Mouse (Mus musculus) brain, embryonic 18.5 days (tissue): ENCODE data around the gene Pdgfa.

Experiments used
- DNase-seq: peaks from one replicate; pipeline ENCODE4 v3.0.0-alpha.2; 2012; ENCODE audit warnings: low read depth, low spot score

Pdgfa gene

DNA sequence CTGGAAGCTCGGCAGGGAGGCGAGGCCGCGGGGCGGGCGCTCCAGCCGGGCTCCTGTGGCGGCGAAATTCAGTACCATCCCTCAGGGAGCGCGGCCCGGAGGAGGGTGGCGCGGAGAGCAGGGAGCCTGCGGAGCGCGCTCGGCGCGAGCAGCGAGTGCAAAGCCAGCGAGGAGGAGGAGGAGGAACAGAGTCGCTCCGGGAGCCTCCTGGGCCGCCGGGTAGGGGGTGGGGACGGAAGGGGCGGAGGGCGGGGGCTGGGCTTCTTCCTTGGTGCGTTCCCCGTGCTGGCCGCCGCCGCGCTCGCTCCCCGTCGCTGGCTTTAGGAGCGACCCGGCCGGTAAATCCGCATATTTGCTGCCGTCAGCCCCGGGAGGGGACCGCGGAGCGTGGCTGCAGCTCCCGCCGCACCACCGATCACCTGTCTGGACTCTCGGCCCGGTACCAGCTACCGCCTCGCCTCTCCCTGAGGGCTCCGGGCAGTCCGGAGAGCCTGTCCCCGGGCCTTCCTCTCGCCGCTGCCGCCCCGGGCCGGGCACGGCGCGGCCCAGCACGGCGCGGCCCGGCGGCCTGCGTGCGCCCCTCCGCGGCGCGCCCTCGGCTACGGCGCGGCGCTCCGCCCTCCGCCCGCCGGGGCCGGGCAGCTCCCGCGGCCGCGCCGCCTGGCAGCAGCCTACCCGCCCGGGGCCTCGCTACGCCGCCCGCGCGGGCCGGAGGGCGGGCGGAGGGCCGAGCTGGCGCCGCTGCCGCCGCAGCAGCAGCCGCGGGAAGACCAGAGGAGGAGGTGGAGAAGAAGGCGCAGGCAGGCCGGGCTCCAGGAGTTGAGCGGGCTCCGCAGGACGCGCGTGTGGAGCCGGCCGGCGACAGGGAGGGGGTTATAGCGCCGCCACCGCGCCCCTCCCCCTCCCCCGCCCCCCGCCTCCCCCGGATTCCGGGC, 2.1 kb downstream of the Pdgfa start:
- no peak for DNase-seq

DNA sequence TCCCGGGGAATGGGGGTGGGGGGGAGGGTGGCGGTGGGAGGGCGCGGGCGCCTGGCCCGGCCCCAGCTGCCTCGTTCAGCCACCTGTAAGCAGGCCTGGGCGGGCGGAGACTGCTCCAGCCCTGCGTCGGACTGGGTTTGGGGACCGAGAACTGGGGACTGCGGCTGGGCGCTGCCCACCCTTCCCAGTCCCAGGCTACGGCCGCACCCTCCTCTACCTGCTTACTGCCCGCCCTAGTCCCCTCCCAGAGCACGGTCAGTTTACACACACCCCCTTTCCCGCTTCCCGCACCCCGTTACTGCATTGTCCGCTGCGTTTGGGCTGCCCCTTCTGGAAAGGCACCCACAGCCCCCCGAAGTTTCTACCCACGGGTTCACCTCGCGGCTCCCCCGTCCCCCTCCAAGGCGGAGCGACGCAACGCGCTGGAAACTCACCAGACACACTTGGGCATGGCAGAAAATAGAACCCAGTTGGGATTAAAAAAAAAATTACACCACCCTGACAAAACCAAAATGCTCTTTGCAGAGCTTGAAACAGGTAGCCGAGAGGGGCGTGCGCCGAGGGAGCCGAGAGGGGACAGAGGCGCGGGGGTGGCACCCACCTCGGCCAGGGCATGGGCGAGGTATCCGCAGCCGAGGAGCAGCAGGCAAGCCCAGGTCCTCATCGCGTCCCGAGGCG, 2.9 kb downstream of the Pdgfa start:
- DNase-seq: no peak

DNA sequence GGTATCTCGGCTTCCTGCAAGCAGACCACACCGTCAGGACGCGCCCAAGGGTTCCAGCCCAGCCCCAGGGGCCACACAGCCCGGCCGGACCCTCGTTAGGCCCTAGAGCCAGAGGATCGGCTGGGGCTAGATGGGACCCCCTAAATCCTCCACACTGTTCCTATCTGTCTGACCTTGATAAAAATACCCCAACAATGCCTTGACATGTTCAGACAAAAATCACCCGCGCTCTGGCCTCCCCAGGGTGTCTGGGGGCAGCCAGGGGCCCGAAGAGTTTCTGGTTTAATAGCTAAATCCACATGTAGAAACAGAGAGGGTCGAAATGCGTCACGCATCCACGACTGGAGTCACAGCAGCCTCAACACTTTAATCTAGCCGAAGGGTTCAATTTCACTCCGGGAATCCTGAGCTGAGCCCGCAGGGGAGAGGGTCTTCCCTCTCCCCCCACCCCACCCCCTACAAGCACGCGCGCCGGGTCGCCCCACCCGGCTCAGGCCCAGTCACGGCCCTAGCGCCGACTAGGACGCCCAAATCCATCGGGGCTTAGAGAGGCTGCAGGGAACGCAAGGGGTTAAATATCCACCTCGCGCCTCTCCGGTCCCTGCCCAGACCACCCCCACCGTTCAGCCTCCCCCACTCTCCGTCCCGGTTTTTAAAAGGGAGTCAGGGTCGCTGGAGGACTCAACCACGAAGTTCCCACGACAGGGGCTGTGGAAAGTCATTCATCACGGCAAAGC, 3.6 kb downstream of the Pdgfa start:
- no peak for DNase-seq

DNA sequence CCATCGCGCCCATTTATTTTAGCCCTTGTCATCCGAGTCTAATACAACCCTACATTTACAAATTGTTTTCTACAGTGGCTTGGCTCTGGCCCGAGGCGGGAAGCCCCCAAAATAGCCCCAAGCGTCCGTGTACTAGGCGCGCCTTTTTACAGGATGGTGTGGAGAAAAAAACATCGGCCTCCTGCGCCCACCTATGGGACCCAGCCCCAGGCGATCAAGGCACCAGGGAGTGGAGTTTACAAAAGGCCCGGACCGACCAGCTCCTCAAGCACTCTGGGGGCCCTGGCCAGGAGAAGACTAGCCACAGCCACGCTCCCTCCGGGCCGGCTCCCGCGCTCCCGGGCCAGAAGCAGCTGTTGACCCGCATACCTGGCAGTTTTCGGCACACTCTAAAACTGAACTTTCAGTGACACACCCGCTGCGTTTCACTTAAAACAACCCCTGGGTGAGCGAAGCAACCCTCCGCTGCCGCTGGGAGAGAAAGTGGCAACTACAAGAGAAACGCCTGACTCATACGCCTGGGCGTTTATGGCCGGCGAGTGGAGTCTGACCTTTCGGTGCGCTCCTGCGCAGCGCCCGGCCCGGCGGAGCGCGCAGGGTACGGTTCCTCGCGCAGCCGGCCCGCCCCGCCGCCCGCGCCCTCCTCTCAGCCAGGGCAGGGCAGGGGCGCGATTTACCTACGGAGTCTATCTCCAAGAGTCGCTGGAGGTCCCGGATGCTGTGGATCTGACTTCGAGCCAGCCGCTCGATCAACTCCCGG, 4.4 kb downstream of the Pdgfa start:
- DNase-seq: no peak

GRCm38 (mm10) chr5:138991734-138992133, 5.4 kb downstream of the Pdgfa start:
- no peak for DNase-seq

GRCm38 (mm10) chr5:138990659-138991380, 6.3 kb downstream of the Pdgfa start:
- DNase-seq: no peak

- DNase-seq: no peak
These were observed 7.6 kb downstream of the Pdgfa start for GRCm38 (mm10) chr5:138989567-138989966.

GRCm38 (mm10) chr5:138988764-138989163, 8.4 kb downstream of the Pdgfa start:
- DNase-seq: no peak

GRCm38 (mm10) chr5:138987994-138988393, 9.2 kb downstream of the Pdgfa start:
- DNase-seq: no peak

DNA sequence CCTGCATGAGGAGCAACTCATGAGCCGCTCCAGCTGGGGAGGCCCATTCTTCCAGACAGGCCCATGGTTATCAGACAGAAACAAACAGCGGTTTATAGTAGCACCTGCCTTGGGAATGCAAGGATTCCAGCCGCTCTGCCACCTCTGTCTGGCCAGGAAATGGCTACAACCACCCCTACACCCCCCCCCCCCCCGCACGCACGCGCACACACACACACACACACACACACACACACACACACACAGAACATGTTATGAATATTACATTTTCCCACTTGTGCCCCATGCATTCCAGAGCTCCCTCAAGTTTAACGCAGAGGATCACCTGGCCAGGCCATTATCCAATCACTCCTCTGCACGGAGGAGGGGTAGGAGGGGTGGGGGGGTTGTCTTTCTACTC, 15.2 kb downstream of the Pdgfa start:
- no peak for DNase-seq

GRCm38 (mm10) chr5:138980608-138981007, 16.6 kb downstream of the Pdgfa start:
- DNase-seq: no peak

GRCm38 (mm10) chr5:138979840-138980239, 17.3 kb downstream of the Pdgfa start:
- DNase-seq: no peak

DNA sequence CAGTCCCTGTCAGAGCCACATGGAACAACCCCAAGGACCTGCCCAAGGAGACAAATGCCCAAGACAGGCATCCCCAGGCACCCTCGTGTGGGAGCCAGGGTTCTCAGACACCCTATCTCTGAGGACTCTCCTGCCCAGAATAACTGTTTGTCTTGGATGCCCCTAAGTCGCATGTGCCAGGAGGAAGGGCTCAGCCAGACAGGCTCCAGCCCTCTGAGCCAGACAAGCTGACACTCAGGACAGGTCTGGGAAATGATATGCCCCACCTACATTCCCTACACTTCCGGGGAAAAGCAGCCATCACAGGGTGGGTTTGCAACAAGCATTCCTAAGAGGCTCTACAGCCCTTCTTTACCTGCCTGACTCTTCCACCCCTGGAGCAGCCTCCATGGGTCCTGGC, 19.4 kb downstream of the Pdgfa start:
- DNase-seq: no peak

DNA sequence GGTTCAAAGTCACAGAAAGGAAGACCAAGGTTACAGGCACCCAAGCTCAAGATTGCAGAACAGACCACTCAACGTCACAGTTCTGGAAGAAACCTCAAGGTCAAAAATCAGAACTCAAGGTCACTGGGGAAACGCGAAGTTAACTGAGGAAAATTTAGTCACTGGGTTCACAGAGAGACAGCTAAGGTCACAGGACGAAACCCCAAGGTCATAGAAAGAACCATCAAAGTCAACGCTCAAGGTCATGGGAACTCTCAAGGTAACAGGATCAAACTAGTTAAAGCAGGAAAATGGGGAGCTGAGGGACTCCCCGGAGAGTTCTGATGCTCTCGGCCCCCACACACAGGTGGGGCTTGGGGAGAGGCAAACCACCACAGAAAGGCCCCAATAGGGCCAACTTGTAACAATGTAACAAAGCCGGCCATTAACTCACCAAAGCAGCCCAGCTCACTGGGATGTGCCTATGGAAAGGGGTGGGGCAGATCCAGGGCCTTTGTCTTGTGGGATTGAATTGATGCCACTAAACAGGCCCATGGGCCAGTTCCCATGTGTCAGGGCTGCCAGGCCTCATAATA, 22.2 kb downstream of the Pdgfa start:
- no peak for DNase-seq

GRCm38 (mm10) chr5:138973480-138973879, 23.7 kb downstream of the Pdgfa start:
- no peak for DNase-seq

DNA sequence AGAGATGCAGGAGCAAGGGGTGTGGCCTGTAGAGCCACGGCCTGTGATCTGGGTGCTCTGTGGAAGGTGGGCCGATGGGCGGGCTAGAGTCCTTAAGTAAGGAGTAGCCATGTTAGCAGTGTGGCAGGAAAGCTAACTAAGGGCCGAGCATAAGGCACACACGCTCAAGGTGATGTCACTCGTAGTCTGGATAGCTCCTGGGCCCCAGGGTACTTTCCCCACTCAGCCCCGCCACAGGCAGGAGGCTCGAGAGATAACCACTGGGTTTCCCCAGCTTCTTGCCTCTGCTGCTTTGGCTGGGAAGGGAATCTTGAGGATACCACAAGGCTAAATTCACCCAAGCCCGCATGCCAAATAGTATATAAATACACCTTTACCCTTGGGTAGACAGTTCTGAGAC, 25.8 kb downstream of the Pdgfa start:
- no peak for DNase-seq

DNA sequence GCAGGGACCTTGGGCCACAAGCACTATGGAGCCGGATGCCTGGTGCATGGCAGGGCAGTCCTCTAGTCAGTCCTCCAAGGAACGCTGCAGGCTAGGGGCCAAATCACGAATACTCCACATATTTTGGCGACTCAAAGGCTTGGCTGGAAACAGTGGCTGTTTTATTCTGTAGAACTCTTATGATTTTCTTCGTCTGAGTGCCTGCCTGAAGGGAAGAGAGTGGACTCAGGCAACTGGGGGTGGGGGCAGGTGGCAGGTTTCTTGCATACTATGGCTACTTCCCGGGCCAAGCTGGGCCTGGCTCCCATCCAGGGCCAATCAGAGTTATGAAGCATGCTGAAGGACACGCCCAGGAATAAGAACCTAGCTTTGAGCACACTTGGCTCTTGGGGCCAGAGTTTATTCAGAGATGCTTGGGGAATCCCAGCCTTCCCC, 27.1 kb downstream of the Pdgfa start:
- no peak for DNase-seq

- DNase-seq: no peak
These were observed 31.0 kb downstream of the Pdgfa start for GRCm38 (mm10) chr5:138966033-138966724.

- DNase-seq: peak; percentile 36
These were observed 31.6 kb downstream of the Pdgfa start for GRCm38 (mm10) chr5:138965590-138965989.

DNA sequence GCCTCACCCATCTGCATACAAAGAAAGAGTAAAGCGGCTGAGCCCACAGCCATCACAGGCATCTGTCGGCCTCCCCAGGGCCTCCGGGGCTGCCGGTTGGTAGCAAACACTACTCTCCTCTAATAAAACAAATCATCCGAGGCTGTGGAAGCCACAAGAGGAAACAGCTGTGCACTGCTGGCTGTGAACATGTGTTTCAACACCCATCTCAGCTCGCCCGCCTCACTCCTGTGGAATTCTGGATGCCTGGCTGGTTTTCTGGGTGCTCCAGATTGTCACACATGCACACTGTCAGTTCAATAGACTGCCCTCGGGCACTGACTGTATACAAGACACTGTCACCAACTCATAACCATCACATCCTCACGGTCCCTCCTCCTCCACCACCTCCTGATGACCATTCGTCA, 40.7 kb downstream of the Pdgfa start:
- no peak for DNase-seq
